Mouse (Mus musculus): ENCODE measurements around the gene Echdc3.

Echdc3 gene

GRCm38 (mm10) chr2:6165771-6166170 lies 47.1 kb downstream of the Echdc3 start:
- no peak for DNase-seq

GRCm38 (mm10) chr2:6164606-6165290 lies 48.1 kb downstream of the Echdc3 start:
- DNase-seq, result no peak

- peak; percentile 24 to 27 for DNase-seq
Measured at GRCm38 (mm10) chr2:6162366-6163040, 50.3 kb downstream of the Echdc3 start.

GRCm38 (mm10) chr2:6159735-6160134 lies 53.1 kb downstream of the Echdc3 start:
- no peak for DNase-seq

- DNase-seq, result no peak
Measured at GRCm38 (mm10) chr2:6159219-6159618, 53.6 kb downstream of the Echdc3 start.

GRCm38 (mm10) chr2:6157635-6158034 lies 55.2 kb downstream of the Echdc3 start:
- no peak for DNase-seq

GRCm38 (mm10) chr2:6157208-6157607 lies 55.6 kb downstream of the Echdc3 start:
- DNase-seq, result no peak

- DNase-seq, result no peak
Measured at GRCm38 (mm10) chr2:6149801-6150200, 63.0 kb downstream of the Echdc3 start.

- DNase-seq, result no peak
Measured at GRCm38 (mm10) chr2:6146901-6147300, 65.9 kb downstream of the Echdc3 start.

GRCm38 (mm10) chr2:6146257-6146656 lies 66.6 kb downstream of the Echdc3 start:
- no peak for DNase-seq

GRCm38 (mm10) chr2:6145611-6146010 lies 67.2 kb downstream of the Echdc3 start:
- peak; percentile 4 to 15 for DNase-seq

- peak; percentile 23 to 50 for DNase-seq
Measured at GRCm38 (mm10) chr2:6142915-6143654, 69.7 kb downstream of the Echdc3 start.

GRCm38 (mm10) chr2:6140572-6141161 lies 72.2 kb downstream of the Echdc3 start:
- peak in 1 of 2 experiments; percentile 16 for DNase-seq
